Mouse (Mus musculus): ENCODE measurements at regions not wholly inside any gene's neighbourhood (a gene's known extent, or its start where the extent isn't known, plus 50 kb on each side); places are given as distances from the start of the nearest gene placed in this dataset.

GRCm38 (mm10) chr3:130818467-130819030 is 88.4 kb upstream of the Rpl34 start:
- TF ChIP-seq POLR2A (IDR thresholded peaks at IDR 0.05; ENCODE audit: insufficient read length, low read depth) (no peak), E2F4 (IDR thresholded peaks at IDR 0.05; ENCODE audit: insufficient read depth) (no peak), MYOD1 (IDR thresholded peaks at IDR 0.05; ENCODE audit: control insufficient read depth in 1 of 3, insufficient read length in 2 of 3, low read depth in 2 of 3) (no peak), MAX (IDR thresholded peaks at IDR 0.05; ENCODE audit: low read depth) (no peak), POLR2AphosphoS2 (IDR thresholded peaks at IDR 0.05; ENCODE audit: insufficient read length, low read depth) (no peak), TCF3 (IDR thresholded peaks at IDR 0.05; ENCODE audit: insufficient read length, low read depth) (no peak), TCF12 (IDR thresholded peaks at IDR 0.05; ENCODE audit: insufficient read depth, poor library complexity, severe bottlenecking) (no peak), USF1 (IDR thresholded peaks at IDR 0.05; ENCODE audit: low read depth) (no peak), REST (IDR thresholded peaks at IDR 0.05; ENCODE audit: insufficient read depth, insufficient read length) (no peak), MYOG (IDR thresholded peaks at IDR 0.05; ENCODE audit: control insufficient read depth in 1 of 3, insufficient read depth in 1 of 3, insufficient read length in 2 of 3, low read depth in 2 of 3) (no peak), CEBPB (IDR thresholded peaks at IDR 0.05; ENCODE audit: insufficient read depth, poor library complexity, severe bottlenecking) (no peak), SRF (IDR thresholded peaks at IDR 0.05; ENCODE audit: control insufficient read depth, insufficient read length, low read depth) (no peak)
- no peak overlapping the region for H3ac ChIP-seq (ENCODE audit: control insufficient read depth, insufficient read length)
- H3K79me2 ChIP-seq (ENCODE audit: control insufficient read depth, insufficient read depth), result no peaks in the 10 kb centered on the region
- no peaks in the 10 kb centered on the region for H3K36me3 ChIP-seq (ENCODE audit: control insufficient read depth, insufficient read depth)
- no peak overlapping the region for H3K4me3 ChIP-seq
- peak overlapping the region; percentile 76 for H3K4me2 ChIP-seq (ENCODE audit: low read depth)
- H3K27me3 ChIP-seq (ENCODE audit: control insufficient read depth, insufficient read depth, insufficient read length), result no peaks in the 10 kb centered on the region

- Histone ChIP-seq H3K4me2 (ENCODE audit: low read depth) (no peak overlapping the region), H3K36me3 (ENCODE audit: control insufficient read depth, insufficient read depth) (no peaks in the 10 kb centered on the region), H3K4me3 (no peak overlapping the region), H3K27me3 (ENCODE audit: control insufficient read depth, insufficient read depth, insufficient read length) (no peaks in the 10 kb centered on the region), H3ac (ENCODE audit: control insufficient read depth, insufficient read length) (no peak overlapping the region), H3K79me2 (ENCODE audit: control insufficient read depth, insufficient read depth) (no peaks in the 10 kb centered on the region)
- no peak for TF ChIP-seq USF1 (IDR thresholded peaks at IDR 0.05; ENCODE audit: low read depth)
- TF ChIP-seq REST (IDR thresholded peaks at IDR 0.05; ENCODE audit: insufficient read depth, insufficient read length), result no peak
- TF ChIP-seq TCF3 (IDR thresholded peaks at IDR 0.05; ENCODE audit: insufficient read length, low read depth), result no peak
- TF ChIP-seq POLR2AphosphoS2 (IDR thresholded peaks at IDR 0.05; ENCODE audit: insufficient read length, low read depth), result no peak
- TF ChIP-seq POLR2A (IDR thresholded peaks at IDR 0.05; ENCODE audit: insufficient read length, low read depth), result no peak
- no peak for TF ChIP-seq E2F4 (IDR thresholded peaks at IDR 0.05; ENCODE audit: insufficient read depth)
- no peak for TF ChIP-seq MAX (IDR thresholded peaks at IDR 0.05; ENCODE audit: low read depth)
- TF ChIP-seq MYOD1 (IDR thresholded peaks at IDR 0.05; ENCODE audit: control insufficient read depth in 1 of 3, insufficient read length in 2 of 3, low read depth in 2 of 3), result no peak
- TF ChIP-seq TCF12 (IDR thresholded peaks at IDR 0.05; ENCODE audit: insufficient read depth, poor library complexity, severe bottlenecking), result no peak
- no peak for TF ChIP-seq MYOG (IDR thresholded peaks at IDR 0.05; ENCODE audit: control insufficient read depth in 1 of 3, insufficient read depth in 1 of 3, insufficient read length in 2 of 3, low read depth in 2 of 3)
- no peak for TF ChIP-seq CEBPB (IDR thresholded peaks at IDR 0.05; ENCODE audit: insufficient read depth, poor library complexity, severe bottlenecking)
Observed at GRCm38 (mm10) chr3:130809696-130810665, 79.8 kb upstream of the Rpl34 start.

- no peaks in the 10 kb centered on the region for H3K27me3 ChIP-seq (ENCODE audit: control insufficient read depth, insufficient read depth, insufficient read length)
- H3K4me2 ChIP-seq (ENCODE audit: low read depth), result no peak overlapping the region
- no peaks in the 10 kb centered on the region for H3K36me3 ChIP-seq (ENCODE audit: control insufficient read depth, insufficient read depth)
- no peak overlapping the region for H3ac ChIP-seq (ENCODE audit: control insufficient read depth, insufficient read length)
- H3K4me3 ChIP-seq, result no peak overlapping the region
- H3K79me2 ChIP-seq (ENCODE audit: control insufficient read depth, insufficient read depth), result no peaks in the 10 kb centered on the region
- TF ChIP-seq TCF3 (IDR thresholded peaks at IDR 0.05; ENCODE audit: insufficient read length, low read depth), result no peak
- TF ChIP-seq E2F4 (IDR thresholded peaks at IDR 0.05; ENCODE audit: insufficient read depth), result no peak
Observed at GRCm38 (mm10) chr3:130805345-130805744, 75.1 kb upstream of the Rpl34 start.

- H3ac ChIP-seq (ENCODE audit: control insufficient read depth, insufficient read length), result no peak overlapping the region
- no peak for TF ChIP-seq E2F4 (IDR thresholded peaks at IDR 0.05; ENCODE audit: insufficient read depth)
- no peak for TF ChIP-seq MYOG (IDR thresholded peaks at IDR 0.05; ENCODE audit: control insufficient read depth in 1 of 3, insufficient read depth in 1 of 3, insufficient read length in 2 of 3, low read depth in 2 of 3)
- no peak for TF ChIP-seq TCF3 (IDR thresholded peaks at IDR 0.05; ENCODE audit: insufficient read length, low read depth)
- no peak for TF ChIP-seq CEBPB (IDR thresholded peaks at IDR 0.05; ENCODE audit: insufficient read depth, poor library complexity, severe bottlenecking)
- TF ChIP-seq SRF (IDR thresholded peaks at IDR 0.05; ENCODE audit: control insufficient read depth, insufficient read length, low read depth), result no peak
- TF ChIP-seq USF1 (IDR thresholded peaks at IDR 0.05; ENCODE audit: low read depth), result no peak
- TF ChIP-seq MYOD1 (IDR thresholded peaks at IDR 0.05; ENCODE audit: control insufficient read depth in 1 of 3, insufficient read length in 2 of 3, low read depth in 2 of 3), result no peak
- no peak for TF ChIP-seq POLR2AphosphoS2 (IDR thresholded peaks at IDR 0.05; ENCODE audit: insufficient read length, low read depth)
- no peak for TF ChIP-seq MAX (IDR thresholded peaks at IDR 0.05; ENCODE audit: low read depth)
- TF ChIP-seq TCF12 (IDR thresholded peaks at IDR 0.05; ENCODE audit: insufficient read depth, poor library complexity, severe bottlenecking), result no peak
- no peak for TF ChIP-seq POLR2A (IDR thresholded peaks at IDR 0.05; ENCODE audit: insufficient read length, low read depth)
- no peak for TF ChIP-seq REST (IDR thresholded peaks at IDR 0.05; ENCODE audit: insufficient read depth, insufficient read length)
- H3K79me2 ChIP-seq (ENCODE audit: control insufficient read depth, insufficient read depth), result no peaks in the 10 kb centered on the region
- peak overlapping the region; percentile 31 for H3K4me2 ChIP-seq (ENCODE audit: low read depth)
- no peaks in the 10 kb centered on the region for H3K27me3 ChIP-seq (ENCODE audit: control insufficient read depth, insufficient read depth, insufficient read length)
- H3K4me3 ChIP-seq, result no peak overlapping the region
- H3K36me3 ChIP-seq (ENCODE audit: control insufficient read depth, insufficient read depth), result no peaks in the 10 kb centered on the region
Observed at GRCm38 (mm10) chr3:130804327-130804662, 74.1 kb upstream of the Rpl34 start.

All from myocyte (in vitro differentiated cells).